Mouse (Mus musculus) forebrain, embryonic 16.5 days (tissue): ENCODE results near the gene Arsa. TPM values are rescaled to one million over a fixed set of nuclear protein-coding genes. Genes with fewer than 3 reads are reported as not detected.

Experiments used
- polyA plus RNA-seq: library from polyadenylated mRNA; unstranded; fragments of >200 nt; fragmentation: Nextera tagmentation; extraction: Ambion mirVana; gene quantifications from 2 replicates; pipeline ENCODE4 v1.2.1, GENCODE M21; 2015

Arsa gene
- polyA plus RNA-seq, 1 experiment from 2014 or later = 27.9 TPM

Other genes starting within 250 kb of the Arsa start
- 81.8 and 97.2 TPM in 2 replicates for gene Sbf1, start 162.1 kb downstream of the Arsa start, polyA plus RNA-seq
- gene Adm2, start 154.7 kb downstream of the Arsa start, polyA plus RNA-seq = not detected in 2 replicates
- gene Miox, start 143.0 kb downstream of the Arsa start, polyA plus RNA-seq = not detected in 2 replicates
- gene Lmf2, start 121.8 kb downstream of the Arsa start, polyA plus RNA-seq = 29.5 and 32.3 TPM in 2 replicates
- gene Ncaph2, start 121.7 kb downstream of the Arsa start, polyA plus RNA-seq = 138 and 140 TPM in 2 replicates
- gene Sco2, start 103.6 kb downstream of the Arsa start, polyA plus RNA-seq = 10.1 and 14.1 TPM in 2 replicates
- gene Tymp, start 100.4 kb downstream of the Arsa start, polyA plus RNA-seq = 1.7 and 2.6 TPM in 2 replicates
- 1.9 and 3.3 TPM in 2 replicates for gene Odf3b, start 98.1 kb downstream of the Arsa start, polyA plus RNA-seq
- gene Klhdc7b, start 92.5 kb downstream of the Arsa start, polyA plus RNA-seq = not detected in 2 replicates
- gene Syce3, start 66.9 kb downstream of the Arsa start, polyA plus RNA-seq = not detected in 2 replicates
- 1.2 and 1.8 TPM in 2 replicates for gene Cpt1b, start 51.6 kb downstream of the Arsa start, polyA plus RNA-seq
- gene C730034F03Rik, start 47.8 kb downstream of the Arsa start, polyA plus RNA-seq = 5.2 and 7.0 TPM in 2 replicates
- not detected in 2 replicates for gene Gm44502, start 47.7 kb downstream of the Arsa start, polyA plus RNA-seq
- gene Chkb, start 47.5 kb downstream of the Arsa start, polyA plus RNA-seq = 77.7 and 79.3 TPM in 2 replicates
- 74.5 and 81.9 TPM in 2 replicates for gene Mapk8ip2, start 23.5 kb downstream of the Arsa start, polyA plus RNA-seq
- gene Shank3, start 22.2 kb upstream of the Arsa start, polyA plus RNA-seq = 9.3 and 14.1 TPM in 2 replicates
- 0.92 and 2.3 TPM in 2 replicates for gene Acr, start 90.9 kb upstream of the Arsa start, polyA plus RNA-seq
- gene Rabl2, start 114.5 kb upstream of the Arsa start, polyA plus RNA-seq = 53.6 and 64.4 TPM in 2 replicates